Mouse (Mus musculus) bone marrow macrophage, adult 2 months (primary cell): ENCODE results near the gene Klhl25. TPM values are rescaled to one million over a fixed set of nuclear protein-coding genes. Genes with fewer than 3 reads are reported as not detected.
"Not testable (repeated sequence)": the region's sequence is repeated elsewhere in the genome, so short reads cannot be mapped to it uniquely, and the experiment has no call there.

Experiments
- H3K27ac ChIP-seq: 2 replicates; pipeline ENCODE4 v1.5.1; 2012; ENCODE audit warnings: low read depth, low read length; ENCODE audit not compliant: insufficient read depth
- H3K4me1 ChIP-seq: 2 replicates; pipeline ENCODE4 v1.6.1; 2012; ENCODE audit warnings: low read length; ENCODE audit not compliant: control insufficient read depth, insufficient read depth
- H3K4me3 ChIP-seq: 2 replicates; pipeline ENCODE4 v1.5.1; 2012; ENCODE audit warnings: mild to moderate bottlenecking, low read length, moderate library complexity; ENCODE audit not compliant: insufficient read depth
- CTCF ChIP-seq: IDR thresholded peaks from 2 replicates; pipeline ENCODE4 v1.5.1; 2012; ENCODE audit warnings: low read depth, mild to moderate bottlenecking, low read length, moderate library complexity
- POLR2A ChIP-seq: IDR thresholded peaks from 2 replicates; pipeline ENCODE4 v1.6.1; 2012; ENCODE audit warnings: mild to moderate bottlenecking, low read depth, low read length, borderline replicate concordance
- polyA plus RNA-seq: library from polyadenylated mRNA; stranded (reverse); fragments of >200 nt; gene quantifications from 2 replicates; pipeline ENCODE4 v1.2.4, GENCODE M21; 2012; ENCODE audit not compliant: missing spikeins, insufficient read depth, insufficient read length

Klhl25 gene
- polyA plus RNA-seq, 1 experiment: 8.1 TPM

GRCm38 (mm10) chr7:75846942-75847341 is 1.2 kb upstream of the Klhl25 start:
- no peak overlapping the region for H3K4me3 ChIP-seq
- peaks cover 10% of the 10 kb centered on the region for H3K4me1 ChIP-seq
- TF ChIP-seq CTCF: no peak
- no peak for TF ChIP-seq POLR2A
- no peak overlapping the region for H3K27ac ChIP-seq

GRCm38 (mm10) chr7:75847489-75847888 is 621 bp upstream of the Klhl25 start:
- peak overlapping the region; percentile 59 for H3K4me3 ChIP-seq
- TF ChIP-seq CTCF (no peak), POLR2A (no peak)

GRCm38 (mm10) chr7:75848776-75849670 is 913 bp downstream of the Klhl25 start:
- TF ChIP-seq CTCF (0 out of 2 replicates have a peak, but pooled peaks have one; percentile 14), POLR2A (no peak)
- H3K27ac ChIP-seq: peak overlapping the region; percentile 42; the same call in 1 of the 2 replicates
- peaks cover 17% of the 10 kb centered on the region for H3K4me1 ChIP-seq
- H3K4me3 ChIP-seq: peak overlapping the region; percentile 96

More at GRCm38 (mm10) chr7:75847489-75847888, 621 bp upstream of the Klhl25 start:
- Histone ChIP-seq H3K4me1 (peaks cover 10% of the 10 kb centered on the region), H3K27ac (no peak overlapping the region)

GRCm38 (mm10) chr7:75850396-75850795 is 2.3 kb downstream of the Klhl25 start:
- not testable (repeated sequence) for H3K27ac ChIP-seq, H3K4me3 ChIP-seq
- peaks cover 27% of the 10 kb centered on the region for H3K4me1 ChIP-seq

- H3K4me3 ChIP-seq: no peak overlapping the region
- no peak overlapping the region for H3K27ac ChIP-seq
- H3K4me1 ChIP-seq: peaks cover 36% of the 10 kb centered on the region
- TF ChIP-seq CTCF (no peak), POLR2A (no peak)
Observed at GRCm38 (mm10) chr7:75851290-75851689, 3.2 kb downstream of the Klhl25 start.

GRCm38 (mm10) chr7:75852363-75852762 is 4.3 kb downstream of the Klhl25 start:
- H3K27ac ChIP-seq: no peak overlapping the region
- H3K4me1 ChIP-seq: peaks cover 36% of the 10 kb centered on the region
- TF ChIP-seq CTCF: no peak
- no peak for TF ChIP-seq POLR2A
- no peak overlapping the region for H3K4me3 ChIP-seq

- peaks cover 34% of the 10 kb centered on the region for H3K4me1 ChIP-seq
- H3K4me3 ChIP-seq: no peak overlapping the region
- TF ChIP-seq CTCF (no peak), POLR2A (no peak)
- H3K27ac ChIP-seq: no peak overlapping the region
Observed at GRCm38 (mm10) chr7:75853171-75853830, 5.2 kb downstream of the Klhl25 start.

GRCm38 (mm10) chr7:75854231-75854925 is 6.3 kb downstream of the Klhl25 start:
- H3K4me1 ChIP-seq: peaks cover 35% of the 10 kb centered on the region
- no peak overlapping the region for H3K4me3 ChIP-seq
- no peak overlapping the region for H3K27ac ChIP-seq
- TF ChIP-seq CTCF (no peak), POLR2A (no peak)

- Histone ChIP-seq H3K4me1 (peaks cover 35% of the 10 kb centered on the region), H3K27ac (peak overlapping the region; percentile 47), H3K4me3 (peak overlapping the region; percentile 24; the same call in 1 of the 2 replicates)
- TF ChIP-seq POLR2A: no peak
- TF ChIP-seq CTCF: no peak
Observed at GRCm38 (mm10) chr7:75855028-75855427, 6.9 kb downstream of the Klhl25 start.
